ENCODE assay signal across 14 mouse cellular contexts in genomic region chr3:149111529-149112439, GRCm38 (mm10).
DNase-seq lines count a peak whose midpoint lies in the region; ATAC-seq and TF ChIP-seq lines count a peak whose summit lies in the region.
"Had no signal": no experiment of that assay in that cellular context is flagged by ENCODE, and none has a peak within 500 bp of the region (broad histone marks: within the 10 kb centered on the region; RNA-seq: fewer than 3 reads in every experiment).

No protein-coding gene starts in this region.

- H3K4me3 ChIP-seq in forebrain, embryonic 10.5 days = no peak overlapping the region
- H3K4me3 ChIP-seq in forebrain, postnatal 0 days (ENCODE audit: low read depth, low read length) = no peak overlapping the region
- H3K4me3 ChIP-seq in ES-Bruce4 (ENCODE audit: low read depth, low read length) = 0 out of 2 replicates have a peak overlapping the region, but pooled peaks have one; percentile 23
- H3K4me3 ChIP-seq in intestine, embryonic 15.5 days (replicated peaks) = 0 out of 2 replicates have a peak overlapping the region, but pooled peaks have one; percentile 3
- H3K4me3 ChIP-seq: limb, embryonic 15.5 days; myocyte had no signal

- TF ChIP-seq POLR2A in ES-Bruce4 (IDR thresholded peaks at IDR 0.05; ENCODE audit: insufficient read depth, low read length) = no peak

- intact Hi-C loops in left cerebral cortex, postnatal 36 days (cut with DNase I) = no loop called here

- H3K9me3 ChIP-seq in forebrain, embryonic 10.5 days = no peaks in the 10 kb centered on the region
- no peaks in the 10 kb centered on the region for H3K9me3 ChIP-seq in forebrain, postnatal 0 days (ENCODE audit: low read length)
- no peaks in the 10 kb centered on the region for H3K9me3 ChIP-seq in ES-Bruce4 (replicated peaks; ENCODE audit: control insufficient read depth, insufficient read depth, low read length, poor library complexity, severe bottlenecking)
- no peaks in the 10 kb centered on the region for H3K9me3 ChIP-seq in intestine, embryonic 15.5 days
- H3K9me3 ChIP-seq: limb, embryonic 15.5 days had no signal

- peaks cover 22% of the 10 kb centered on the region for H3K4me1 ChIP-seq in forebrain, embryonic 10.5 days
- no peaks in the 10 kb centered on the region for H3K4me1 ChIP-seq in forebrain, postnatal 0 days (ENCODE audit: insufficient read depth)
- peaks cover 12% of the 10 kb centered on the region for H3K4me1 ChIP-seq in ES-Bruce4 (ENCODE audit: control insufficient read depth, insufficient read depth, low read length)
- H3K4me1 ChIP-seq in intestine, embryonic 15.5 days (replicated peaks) = peaks cover 14% of the 10 kb centered on the region

- no peak for ATAC-seq in forebrain, postnatal 0 days
- peak; percentile 95 for ATAC-seq in intestine, embryonic 15.5 days
- ATAC-seq in megakaryocyte, adult 5-6 weeks (ENCODE audit: poor library complexity, severe bottlenecking) = peak; percentile 78
- ATAC-seq: forebrain, embryonic 16.5 days had no signal

- TF ChIP-seq EP300 in ES-Bruce4 (IDR thresholded peaks at IDR 0.05; ENCODE audit: insufficient read depth, low read depth, low read length) = 0 out of 2 replicates have a peak, but pooled peaks have one; percentile 4

- no peak overlapping the region for H3K4me2 ChIP-seq in forebrain, postnatal 0 days (ENCODE audit: low read depth)
- H3K4me2 ChIP-seq in intestine, embryonic 15.5 days (replicated peaks) = peak overlapping the region; percentile 35
- H3K4me2 ChIP-seq: hindbrain, embryonic 14.5 days; limb, embryonic 15.5 days had no signal

- 0 out of 2 replicates have a peak overlapping the region, but pooled peaks have one; percentile 6 for H3K27ac ChIP-seq in forebrain, embryonic 10.5 days
- no peak overlapping the region for H3K27ac ChIP-seq in forebrain, postnatal 0 days (ENCODE audit: low read depth, low read length)
- H3K27ac ChIP-seq in ES-Bruce4 (ENCODE audit: insufficient read depth, low read length) = peak overlapping the region; percentile 41
- peak overlapping the region; percentile 77 for H3K27ac ChIP-seq in intestine, embryonic 15.5 days
- H3K27ac ChIP-seq: hindbrain, embryonic 14.5 days; limb, embryonic 15.5 days had no signal

- H3K9ac ChIP-seq in forebrain, postnatal 0 days = no peak overlapping the region
- H3K9ac ChIP-seq in ES-Bruce4 (ENCODE audit: low read depth, poor library complexity, severe bottlenecking) = no peak overlapping the region
- no peak overlapping the region for H3K9ac ChIP-seq in intestine, embryonic 15.5 days
- H3K9ac ChIP-seq: hindbrain, embryonic 14.5 days; limb, embryonic 15.5 days had no signal

- no peak for DNase-seq in forebrain, embryonic 10.5 days (ENCODE audit: extremely low spot score, low spot score)
- no peak for DNase-seq in forebrain, postnatal 0 days
- DNase-seq in layer of hippocampus, adult 18-20 months (ENCODE audit: low spot score in 2 of 2) = no peak
- DNase-seq in left cerebral cortex, postnatal 36 days (ENCODE audit: low spot score in 2 of 2) = no peak
- no peak for DNase-seq in cerebellum, adult 11 months
- DNase-seq: cerebellum, postnatal 36 days; right cerebral cortex, postnatal 4 days had no signal

- no peaks in the 10 kb centered on the region for H3K36me3 ChIP-seq in forebrain, embryonic 10.5 days (replicated peaks)
- H3K36me3 ChIP-seq in forebrain, postnatal 0 days (ENCODE audit: insufficient read depth) = no peaks in the 10 kb centered on the region
- no peaks in the 10 kb centered on the region for H3K36me3 ChIP-seq in ES-Bruce4 (ENCODE audit: control insufficient read depth, insufficient read depth, low read length, poor library complexity, severe bottlenecking)
- H3K36me3 ChIP-seq in intestine, embryonic 15.5 days = no peaks in the 10 kb centered on the region
- H3K36me3 ChIP-seq: limb, embryonic 15.5 days had no signal

- 59% methylated on average over 19 of the region's 19 CpGs for WGBS in forebrain, embryonic 10.5 days
- WGBS in forebrain, postnatal 0 days = 74% methylated on average over 19 of the region's 19 CpGs
- 46% methylated on average over 19 of the region's 19 CpGs for WGBS in intestine, embryonic 15.5 days

- 0 out of 2 replicates have a peak, but pooled peaks cover 3% of the 10 kb centered on the region for H3K27me3 ChIP-seq in forebrain, embryonic 10.5 days (ENCODE audit: poor library complexity, severe bottlenecking)
- no peaks in the 10 kb centered on the region for H3K27me3 ChIP-seq in forebrain, postnatal 0 days (ENCODE audit: insufficient read depth, low read length)
- no peaks in the 10 kb centered on the region for H3K27me3 ChIP-seq in ES-Bruce4 (ENCODE audit: control insufficient read depth, insufficient read depth, low read length, poor library complexity, severe bottlenecking)
- H3K27me3 ChIP-seq in intestine, embryonic 15.5 days (replicated peaks) = no peaks in the 10 kb centered on the region
- H3K27me3 ChIP-seq: limb, embryonic 15.5 days had no signal

- no peak for TF ChIP-seq CTCF in forebrain, postnatal 0 days (IDR thresholded peaks at IDR 0.05; ENCODE audit: low read depth)
- TF ChIP-seq CTCF in ES-Bruce4 (IDR thresholded peaks at IDR 0.05; ENCODE audit: low read depth, low read length) = no peak

Comparison
In these comparisons a context has a peak if more than half of its experiments do, and no peak if none do; other contexts are left out.
1. H3K4me3 ChIP-seq: peak in ES-Bruce4 (single experiment) and intestine, embryonic 15.5 days (single experiment); none in forebrain, embryonic 10.5 days (single experiment) and forebrain, postnatal 0 days (single experiment).